Mouse (Mus musculus) forebrain, embryonic 14.5 days (tissue): Measurements from ENCODE around the gene Gm17428. TPM values are rescaled to one million over a fixed set of nuclear protein-coding genes. Genes with fewer than 3 reads are reported as not detected.
"Not testable (repeated sequence)": the region's sequence is repeated elsewhere in the genome, so short reads cannot be mapped to it uniquely, and the experiment has no call there.

ENCODE experiments used
- ATAC-seq: fragments of 200-750 bp; cut with Nextera tagmentation; 2 replicates; pipeline ENCODE4 v1.8.0; 2017; ENCODE audit warnings: mild to moderate bottlenecking, moderate library complexity
- DNase-seq: peaks from one replicate; pipeline ENCODE4 v3.0.0-alpha.2; 2015; ENCODE audit warnings: low spot score
- H3K27ac ChIP-seq: fragments of 300-500 bp; sonication (generic); 2 replicates; pipeline ENCODE4 v1.5.1; 2014; ENCODE audit warnings: low read depth, mild to moderate bottlenecking, control low read depth, low read length, moderate library complexity
- H3K27me3 ChIP-seq: fragments of 300-500 bp; sonication (generic); replicated peaks from 2 replicates; pipeline ENCODE4 v1.6.1; 2014; ENCODE audit warnings: low read length, control low read depth, mixed read lengths; ENCODE audit not compliant: control insufficient read depth, insufficient read depth
- H3K36me3 ChIP-seq: fragments of 300-500 bp; sonication (generic); 2 replicates; pipeline ENCODE4 v1.6.1; 2014; ENCODE audit warnings: low read length, control low read depth; ENCODE audit not compliant: control insufficient read depth, insufficient read depth
- H3K4me1 ChIP-seq: fragments of 300-500 bp; sonication (generic); 2 replicates; pipeline ENCODE4 v1.6.1; 2014; ENCODE audit warnings: antibody characterized with exemption, low read length, control low read depth; ENCODE audit not compliant: control insufficient read depth, insufficient read depth
- H3K4me2 ChIP-seq: fragments of 300-500 bp; sonication (generic); 2 replicates; pipeline ENCODE4 v1.6.1; 2014; ENCODE audit warnings: mild to moderate bottlenecking, control low read depth, low read length
- H3K4me3 ChIP-seq: fragments of 300-500 bp; sonication (generic); 2 replicates; pipeline ENCODE4 v1.5.1; 2014; ENCODE audit warnings: low read depth, low read length, control low read depth
- H3K9ac ChIP-seq: fragments of 300-500 bp; sonication (generic); 2 replicates; pipeline ENCODE4 v1.6.1; 2014; ENCODE audit warnings: mild to moderate bottlenecking, low read length, control low read depth, moderate library complexity
- H3K9me3 ChIP-seq: fragments of 300-500 bp; sonication (generic); replicated peaks from 2 replicates; pipeline ENCODE4 v1.6.1; 2016; ENCODE audit warnings: low read length, control low read depth, mixed read lengths; ENCODE audit not compliant: control insufficient read depth
- WGBS: fragments of 180-500 bp; shearing (Covaris S2); extraction: QIAGEN DNeasy Blood & Tissue Kit; methylation state at CpG from one replicate; pipeline ENCODE4 v1.1.7; 2014; 5-methylcytosine and 5-hydroxymethylcytosine counted together
- polyA plus RNA-seq: library from polyadenylated mRNA; unstranded; fragments of >200 nt; fragmentation: Nextera tagmentation; extraction: Ambion mirVana; gene quantifications from 2 replicates; pipeline ENCODE4 v1.2.1, GENCODE M21; 2014

Gene Gm17428
- polyA plus RNA-seq, 1 experiment from 2014 or later = not detected

GRCm38 (mm10) chr14:54947008-54947407 is 29.7 kb upstream of the Gm17428 start:
- not testable (repeated sequence) for H3K9me3 ChIP-seq, H3K27me3 ChIP-seq, ATAC-seq, H3K4me1 ChIP-seq, H3K9ac ChIP-seq, H3K36me3 ChIP-seq, H3K27ac ChIP-seq, DNase-seq, H3K4me2 ChIP-seq, H3K4me3 ChIP-seq
- WGBS = 88% methylated on average over 10 of the region's 11 CpGs

- H3K9me3 ChIP-seq = no peaks in the 10 kb centered on the region
- H3K4me2 ChIP-seq = no peak overlapping the region
- no peak overlapping the region for H3K27ac ChIP-seq
- ATAC-seq (no peak), DNase-seq (no peak)
- no peak overlapping the region for H3K4me3 ChIP-seq
- H3K27me3 ChIP-seq = no peaks in the 10 kb centered on the region
- no peak overlapping the region for H3K9ac ChIP-seq
- 93% methylated on average over 9 of the region's 9 CpGs for WGBS
- H3K36me3 ChIP-seq = no peaks in the 10 kb centered on the region
- H3K4me1 ChIP-seq = no peaks in the 10 kb centered on the region
Measured at GRCm38 (mm10) chr14:54948781-54949180, 28.0 kb upstream of the Gm17428 start.

GRCm38 (mm10) chr14:54950493-54950892 is 26.2 kb upstream of the Gm17428 start:
- 64% methylated on average over 12 of the region's 12 CpGs for WGBS

GRCm38 (mm10) chr14:54951587-54951986 is 25.1 kb upstream of the Gm17428 start:
- Histone ChIP-seq H3K9ac (no peak overlapping the region), H3K27ac (no peak overlapping the region), H3K4me1 (no peaks in the 10 kb centered on the region), H3K9me3 (no peaks in the 10 kb centered on the region), H3K4me2 (no peak overlapping the region), H3K36me3 (no peaks in the 10 kb centered on the region), H3K27me3 (no peaks in the 10 kb centered on the region), H3K4me3 (no peak overlapping the region)
- 82% methylated on average over 6 of the region's 6 CpGs for WGBS
- DNase-seq (no peak), ATAC-seq (no peak)

More at GRCm38 (mm10) chr14:54950493-54950892, 26.2 kb upstream of the Gm17428 start:
- H3K4me1 ChIP-seq = no peaks in the 10 kb centered on the region
- H3K9ac ChIP-seq = no peak overlapping the region
- ATAC-seq (no peak), DNase-seq (no peak)
- H3K4me2 ChIP-seq = no peak overlapping the region
- no peaks in the 10 kb centered on the region for H3K9me3 ChIP-seq
- H3K27ac ChIP-seq = no peak overlapping the region
- no peaks in the 10 kb centered on the region for H3K27me3 ChIP-seq
- no peaks in the 10 kb centered on the region for H3K36me3 ChIP-seq
- no peak overlapping the region for H3K4me3 ChIP-seq

GRCm38 (mm10) chr14:54953664-54954206 is 23.0 kb upstream of the Gm17428 start:
- DNase-seq = no peak
- WGBS = 89% methylated on average over 8 of the region's 8 CpGs
- Histone ChIP-seq H3K27me3 (no peaks in the 10 kb centered on the region), H3K9ac (no peak overlapping the region), H3K27ac (no peak overlapping the region), H3K9me3 (no peaks in the 10 kb centered on the region), H3K4me1 (no peaks in the 10 kb centered on the region), H3K4me2 (no peak overlapping the region), H3K36me3 (no peaks in the 10 kb centered on the region), H3K4me3 (no peak overlapping the region)
- ATAC-seq = no peak

GRCm38 (mm10) chr14:54954474-54954873 is 22.3 kb upstream of the Gm17428 start:
- Histone ChIP-seq H3K9ac (no peak overlapping the region), H3K36me3 (no peaks in the 10 kb centered on the region), H3K4me3 (no peak overlapping the region), H3K27ac (no peak overlapping the region), H3K4me2 (no peak overlapping the region), H3K27me3 (no peaks in the 10 kb centered on the region), H3K4me1 (no peaks in the 10 kb centered on the region), H3K9me3 (no peaks in the 10 kb centered on the region)
- DNase-seq (no peak), ATAC-seq (no peak)
- 87% methylated on average over 3 of the region's 3 CpGs for WGBS

- H3K9me3 ChIP-seq = no peaks in the 10 kb centered on the region
- ATAC-seq (no peak), DNase-seq (no peak)
- no peak overlapping the region for H3K27ac ChIP-seq
- WGBS = 83% methylated on average over 3 of the region's 3 CpGs
- H3K36me3 ChIP-seq = no peaks in the 10 kb centered on the region
- no peaks in the 10 kb centered on the region for H3K4me1 ChIP-seq
- no peak overlapping the region for H3K9ac ChIP-seq
- H3K4me2 ChIP-seq = no peak overlapping the region
- H3K4me3 ChIP-seq = no peak overlapping the region
- no peaks in the 10 kb centered on the region for H3K27me3 ChIP-seq
Measured at GRCm38 (mm10) chr14:54955481-54955880, 21.3 kb upstream of the Gm17428 start.

- Histone ChIP-seq H3K27ac (no peak overlapping the region), H3K36me3 (no peaks in the 10 kb centered on the region), H3K4me1 (no peaks in the 10 kb centered on the region), H3K27me3 (no peaks in the 10 kb centered on the region), H3K4me3 (no peak overlapping the region), H3K9me3 (no peaks in the 10 kb centered on the region), H3K9ac (no peak overlapping the region), H3K4me2 (no peak overlapping the region)
- DNase-seq (no peak), ATAC-seq (no peak)
- 88% methylated on average over 9 of the region's 9 CpGs for WGBS
Measured at GRCm38 (mm10) chr14:54956533-54956932, 20.2 kb upstream of the Gm17428 start.

GRCm38 (mm10) chr14:54958503-54958902 is 18.2 kb upstream of the Gm17428 start:
- H3K9me3 ChIP-seq = no peaks in the 10 kb centered on the region
- H3K36me3 ChIP-seq = no peaks in the 10 kb centered on the region
- H3K4me2 ChIP-seq = no peak overlapping the region
- H3K4me3 ChIP-seq = no peak overlapping the region
- no peak overlapping the region for H3K27ac ChIP-seq
- 94% methylated on average over 4 of the region's 4 CpGs for WGBS
- ATAC-seq (no peak), DNase-seq (no peak)
- no peaks in the 10 kb centered on the region for H3K27me3 ChIP-seq
- no peaks in the 10 kb centered on the region for H3K4me1 ChIP-seq
- H3K9ac ChIP-seq = no peak overlapping the region
